Mouse (Mus musculus): ENCODE data around the gene Ntn1.

DNA sequence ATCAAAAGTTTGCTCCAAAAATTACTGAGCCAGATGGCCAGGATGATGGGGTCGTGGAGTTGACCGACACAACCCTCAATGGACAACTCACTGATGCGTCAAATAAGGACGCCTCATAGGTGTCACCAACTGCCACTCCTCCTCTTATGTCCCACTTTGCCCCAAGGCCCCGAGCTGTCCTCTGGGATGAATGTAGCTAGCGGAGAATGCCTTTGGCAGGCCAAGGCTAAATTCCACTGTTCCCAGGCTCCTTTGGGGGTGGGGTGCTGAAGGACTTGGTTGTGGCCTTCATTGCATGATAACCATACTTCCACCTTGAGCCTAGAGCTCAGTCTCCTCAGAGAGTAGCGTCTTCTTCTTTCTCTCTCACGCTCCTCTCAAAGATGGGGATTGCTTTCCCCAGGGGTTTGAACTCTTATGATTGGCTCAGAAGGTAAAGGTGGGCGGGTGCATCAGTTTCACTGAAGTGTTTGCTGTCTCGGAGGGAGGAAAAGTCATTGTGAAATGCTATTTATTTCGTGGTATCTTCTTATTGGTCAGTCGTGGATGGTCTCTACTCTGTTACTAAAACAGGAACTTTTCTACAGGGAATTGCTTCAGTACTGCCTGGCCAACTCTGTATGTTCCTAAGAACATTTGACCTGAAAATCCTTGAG lies 42.5 kb upstream of the Ntn1 start:
- no peak for TF ChIP-seq CTCF (IDR thresholded peaks at IDR 0.05; ENCODE audit: extremely low read depth, insufficient read length, insufficient replicate concordance, low read depth, low read length)
- no peak for TF ChIP-seq POLR2A (IDR thresholded peaks at IDR 0.05; ENCODE audit: low read depth, low read length)

All from small intestine, adult 2 months (tissue).